Mouse (Mus musculus) G1E (cell line): ENCODE results near the gene Dnajc25.

Experiments used
- CTCF ChIP-seq: IDR thresholded peaks from 2 replicates; pipeline ENCODE4 v1.5.1; 2012; ENCODE audit warnings: low read depth, low read length, inconsistent platforms, mixed read lengths
- GATA1 ChIP-seq: IDR thresholded peaks from 2 replicates; pipeline ENCODE4 v1.6.1; 2012; ENCODE audit warnings: borderline replicate concordance, low read length, inconsistent platforms, mixed read lengths
- GATA2 ChIP-seq: IDR thresholded peaks from 2 replicates; pipeline ENCODE4 v1.6.1; 2012; ENCODE audit warnings: low read depth, low read length, inconsistent platforms, borderline replicate concordance

DNA sequence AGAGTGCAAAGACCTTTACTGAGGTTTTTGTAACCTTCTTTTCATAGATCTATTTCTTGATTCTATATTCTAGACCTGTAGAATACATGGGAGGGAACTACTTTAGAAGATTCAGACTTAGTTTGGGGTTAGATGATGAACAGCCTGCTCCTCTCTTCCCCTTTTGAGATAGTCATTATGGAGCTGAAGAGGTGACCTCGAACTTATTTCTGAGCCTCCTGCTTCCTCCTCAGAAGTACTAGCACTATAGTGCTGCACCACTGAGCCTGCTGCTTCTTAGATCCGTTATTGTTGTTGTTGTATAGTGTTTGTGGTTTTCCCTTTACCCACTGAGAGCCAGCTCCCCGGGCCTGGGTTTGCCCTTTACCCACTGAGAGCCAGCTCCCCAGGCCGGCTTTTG is 14.8 kb downstream of the Dnajc25 start:
- TF ChIP-seq CTCF = no peak
- no peak for TF ChIP-seq GATA2
- TF ChIP-seq GATA1 = no peak
